Mouse (Mus musculus) monocyte, adult 2 months (primary cell): Measurements from ENCODE around the gene Frmd4a.

ENCODE experiments used
- DNase-seq, 2 experiments: peaks; one replicate each; pipeline ENCODE4 v3.0.0; 2022; ENCODE audit warnings: low spot score in 2 of 2, low read depth in 1 of 2

Frmd4a gene

GRCm38 (mm10) chr2:4286390-4286901, 268.9 kb downstream of the Frmd4a start:
- no peak for DNase-seq

GRCm38 (mm10) chr2:4290475-4290874, 273.0 kb downstream of the Frmd4a start:
- peak; percentile 17 to 27 for DNase-seq

GRCm38 (mm10) chr2:4291100-4291499, 273.6 kb downstream of the Frmd4a start:
- DNase-seq, result no peak

GRCm38 (mm10) chr2:4291671-4292070, 274.2 kb downstream of the Frmd4a start:
- no peak for DNase-seq

- no peak for DNase-seq
Measured at GRCm38 (mm10) chr2:4293726-4294125, 276.2 kb downstream of the Frmd4a start.

GRCm38 (mm10) chr2:4295641-4296040, 278.1 kb downstream of the Frmd4a start:
- no peak for DNase-seq

GRCm38 (mm10) chr2:4296881-4297280, 279.4 kb downstream of the Frmd4a start:
- DNase-seq, result no peak

- no peak for DNase-seq
Measured at GRCm38 (mm10) chr2:4298325-4299215, 281.1 kb downstream of the Frmd4a start.

- DNase-seq, result no peak
Measured at GRCm38 (mm10) chr2:4299593-4299992, 282.1 kb downstream of the Frmd4a start.

- no peak for DNase-seq
Measured at GRCm38 (mm10) chr2:4300383-4300811, 282.9 kb downstream of the Frmd4a start.

- DNase-seq, result no peak
Measured at GRCm38 (mm10) chr2:4300816-4301215, 283.3 kb downstream of the Frmd4a start.

- no peak for DNase-seq
Measured at GRCm38 (mm10) chr2:4301256-4301655, 283.7 kb downstream of the Frmd4a start.

- DNase-seq, result no peak
Measured at GRCm38 (mm10) chr2:4301692-4302091, 284.2 kb downstream of the Frmd4a start.

- no peak for DNase-seq
Measured at GRCm38 (mm10) chr2:4302119-4302518, 284.6 kb downstream of the Frmd4a start.

GRCm38 (mm10) chr2:4307076-4307475, 289.6 kb downstream of the Frmd4a start:
- no peak for DNase-seq

GRCm38 (mm10) chr2:4314545-4314944, 297.0 kb downstream of the Frmd4a start:
- DNase-seq, result no peak

- no peak for DNase-seq
Measured at GRCm38 (mm10) chr2:4316589-4316988, 299.1 kb downstream of the Frmd4a start.

GRCm38 (mm10) chr2:4318134-4318533, 300.6 kb downstream of the Frmd4a start:
- DNase-seq, result no peak

GRCm38 (mm10) chr2:4326241-4327010, 308.9 kb downstream of the Frmd4a start:
- no peak for DNase-seq

GRCm38 (mm10) chr2:4327011-4327340, 309.5 kb downstream of the Frmd4a start:
- DNase-seq, result no peak

- DNase-seq, result no peak
Measured at GRCm38 (mm10) chr2:4332441-4332840, 314.9 kb downstream of the Frmd4a start.

- DNase-seq, result no peak
Measured at GRCm38 (mm10) chr2:4334201-4334600, 316.7 kb downstream of the Frmd4a start.
